Mouse (Mus musculus): ENCODE measurements around the gene Fibcd1. TPM values are rescaled to one million over a fixed set of nuclear protein-coding genes. Genes with fewer than 3 reads are reported as not detected.

Gene Fibcd1
- polyA plus RNA-seq, 1 experiment = 4.9 TPM

GRCm38 (mm10) chr2:31806639-31807382 lies 39.0 kb downstream of the Fibcd1 start:
- H3K27ac ChIP-seq (ENCODE audit: insufficient read depth, low read length) = no peak overlapping the region
- no peak overlapping the region for H3K4me3 ChIP-seq (ENCODE audit: insufficient read depth, low read length)
- no peaks in the 10 kb centered on the region for H3K4me1 ChIP-seq (ENCODE audit: control insufficient read depth, insufficient read depth, low read length)
- TF ChIP-seq POLR2A (IDR thresholded peaks at IDR 0.05; ENCODE audit: extremely low read depth, insufficient read depth, low read length) (no peak), CTCF (IDR thresholded peaks at IDR 0.05; ENCODE audit: extremely low read depth, insufficient read depth, low read length) (no peak)

GRCm38 (mm10) chr2:31803480-31803879 lies 42.3 kb downstream of the Fibcd1 start:
- no peak overlapping the region for H3K4me3 ChIP-seq (ENCODE audit: insufficient read depth, low read length)
- TF ChIP-seq CTCF (IDR thresholded peaks at IDR 0.05; ENCODE audit: extremely low read depth, insufficient read depth, low read length) = no peak
- no peak for TF ChIP-seq POLR2A (IDR thresholded peaks at IDR 0.05; ENCODE audit: extremely low read depth, insufficient read depth, low read length)
- no peak overlapping the region for H3K27ac ChIP-seq (ENCODE audit: insufficient read depth, low read length)
- H3K4me1 ChIP-seq (ENCODE audit: control insufficient read depth, insufficient read depth, low read length) = no peaks in the 10 kb centered on the region

GRCm38 (mm10) chr2:31802811-31803210 lies 43.0 kb downstream of the Fibcd1 start:
- H3K4me1 ChIP-seq (ENCODE audit: control insufficient read depth, insufficient read depth, low read length) = no peaks in the 10 kb centered on the region

GRCm38 (mm10) chr2:31801416-31801815 lies 44.4 kb downstream of the Fibcd1 start:
- Histone ChIP-seq H3K27ac (ENCODE audit: insufficient read depth, low read length) (no peak overlapping the region), H3K4me3 (ENCODE audit: insufficient read depth, low read length) (no peak overlapping the region), H3K4me1 (ENCODE audit: control insufficient read depth, insufficient read depth, low read length) (no peaks in the 10 kb centered on the region)
- no peak for TF ChIP-seq POLR2A (IDR thresholded peaks at IDR 0.05; ENCODE audit: extremely low read depth, insufficient read depth, low read length)

More at GRCm38 (mm10) chr2:31802811-31803210, 43.0 kb downstream of the Fibcd1 start:
- TF ChIP-seq POLR2A (IDR thresholded peaks at IDR 0.05; ENCODE audit: extremely low read depth, insufficient read depth, low read length) = no peak
- no peak for TF ChIP-seq CTCF (IDR thresholded peaks at IDR 0.05; ENCODE audit: extremely low read depth, insufficient read depth, low read length)
- Histone ChIP-seq H3K4me3 (ENCODE audit: insufficient read depth, low read length) (no peak overlapping the region), H3K27ac (ENCODE audit: insufficient read depth, low read length) (no peak overlapping the region)

- Histone ChIP-seq H3K4me3 (ENCODE audit: insufficient read depth, low read length) (no peak overlapping the region), H3K4me1 (ENCODE audit: control insufficient read depth, insufficient read depth, low read length) (no peaks in the 10 kb centered on the region), H3K27ac (ENCODE audit: insufficient read depth, low read length) (no peak overlapping the region)
- TF ChIP-seq POLR2A (IDR thresholded peaks at IDR 0.05; ENCODE audit: extremely low read depth, insufficient read depth, low read length) (no peak), CTCF (IDR thresholded peaks at IDR 0.05; ENCODE audit: extremely low read depth, insufficient read depth, low read length) (no peak)
Measured at GRCm38 (mm10) chr2:31796943-31797342, 48.9 kb downstream of the Fibcd1 start.

GRCm38 (mm10) chr2:31792611-31793010 lies 53.2 kb downstream of the Fibcd1 start:
- TF ChIP-seq POLR2A (IDR thresholded peaks at IDR 0.05; ENCODE audit: extremely low read depth, insufficient read depth, low read length) (no peak), CTCF (IDR thresholded peaks at IDR 0.05; ENCODE audit: extremely low read depth, insufficient read depth, low read length) (0 out of 2 replicates have a peak, but pooled peaks have one; percentile 21)
- Histone ChIP-seq H3K4me3 (ENCODE audit: insufficient read depth, low read length) (no peak overlapping the region), H3K27ac (ENCODE audit: insufficient read depth, low read length) (no peak overlapping the region), H3K4me1 (ENCODE audit: control insufficient read depth, insufficient read depth, low read length) (no peaks in the 10 kb centered on the region)

GRCm38 (mm10) chr2:31791260-31791659 lies 54.5 kb downstream of the Fibcd1 start:
- no peak for TF ChIP-seq CTCF (IDR thresholded peaks at IDR 0.05; ENCODE audit: extremely low read depth, insufficient read depth, low read length)
- TF ChIP-seq POLR2A (IDR thresholded peaks at IDR 0.05; ENCODE audit: extremely low read depth, insufficient read depth, low read length) = no peak

GRCm38 (mm10) chr2:31790728-31791251 lies 55.0 kb downstream of the Fibcd1 start:
- no peak for TF ChIP-seq POLR2A (IDR thresholded peaks at IDR 0.05; ENCODE audit: extremely low read depth, insufficient read depth, low read length)
- TF ChIP-seq CTCF (IDR thresholded peaks at IDR 0.05; ENCODE audit: extremely low read depth, insufficient read depth, low read length) = no peak
- Histone ChIP-seq H3K27ac (ENCODE audit: insufficient read depth, low read length) (no peak overlapping the region), H3K4me3 (ENCODE audit: insufficient read depth, low read length) (no peak overlapping the region), H3K4me1 (ENCODE audit: control insufficient read depth, insufficient read depth, low read length) (no peaks in the 10 kb centered on the region)

More at GRCm38 (mm10) chr2:31791260-31791659, 54.5 kb downstream of the Fibcd1 start:
- no peak overlapping the region for H3K27ac ChIP-seq (ENCODE audit: insufficient read depth, low read length)
- H3K4me3 ChIP-seq (ENCODE audit: insufficient read depth, low read length) = no peak overlapping the region
- no peaks in the 10 kb centered on the region for H3K4me1 ChIP-seq (ENCODE audit: control insufficient read depth, insufficient read depth, low read length)

- Histone ChIP-seq H3K4me1 (ENCODE audit: control insufficient read depth, insufficient read depth, low read length) (no peaks in the 10 kb centered on the region), H3K27ac (ENCODE audit: insufficient read depth, low read length) (no peak overlapping the region), H3K4me3 (ENCODE audit: insufficient read depth, low read length) (no peak overlapping the region)
- TF ChIP-seq CTCF (IDR thresholded peaks at IDR 0.05; ENCODE audit: extremely low read depth, insufficient read depth, low read length) (no peak), POLR2A (IDR thresholded peaks at IDR 0.05; ENCODE audit: extremely low read depth, insufficient read depth, low read length) (no peak)
Measured at GRCm38 (mm10) chr2:31789215-31789614, 56.6 kb downstream of the Fibcd1 start.

- Histone ChIP-seq H3K4me3 (ENCODE audit: insufficient read depth, low read length) (no peak overlapping the region), H3K27ac (ENCODE audit: insufficient read depth, low read length) (no peak overlapping the region), H3K4me1 (ENCODE audit: control insufficient read depth, insufficient read depth, low read length) (no peaks in the 10 kb centered on the region)
- TF ChIP-seq POLR2A (IDR thresholded peaks at IDR 0.05; ENCODE audit: extremely low read depth, insufficient read depth, low read length) = no peak
- 0 out of 2 replicates have a peak, but pooled peaks have one; percentile 2 for TF ChIP-seq CTCF (IDR thresholded peaks at IDR 0.05; ENCODE audit: extremely low read depth, insufficient read depth, low read length)
Measured at GRCm38 (mm10) chr2:31788227-31788626, 57.6 kb downstream of the Fibcd1 start.
